Mouse (Mus musculus) kidney, postnatal 0 days (tissue): ENCODE measurements around the gene Zfp146. TPM values are rescaled to one million over a fixed set of nuclear protein-coding genes. Genes with fewer than 3 reads are reported as not detected.

Experiments used
- ATAC-seq: fragments of 200-750 bp; cut with Nextera tagmentation; replicated peaks from 2 replicates; pipeline ENCODE4 v1.8.0; 2017; ENCODE audit warnings: low read depth, moderate number of reproducible peaks, moderate TSS enrichment, moderate library complexity; ENCODE audit not compliant: low FRiP score
- DNase-seq: peaks from one replicate; pipeline ENCODE4 v3.0.0-alpha.2; 2016; ENCODE audit warnings: low spot score
- H3K27ac ChIP-seq: fragments of 300-500 bp; sonication (generic); 2 replicates; pipeline ENCODE4 v1.5.1; 2014; ENCODE audit warnings: mild to moderate bottlenecking
- H3K27me3 ChIP-seq: fragments of 300-500 bp; sonication (generic); 2 replicates; pipeline ENCODE4 v1.6.1; 2014; ENCODE audit warnings: low read length, mixed read lengths; ENCODE audit not compliant: insufficient read depth
- H3K36me3 ChIP-seq: fragments of 300-500 bp; sonication (generic); 2 replicates; pipeline ENCODE4 v1.6.1; 2014; ENCODE audit warnings: low read length, mixed read lengths; ENCODE audit not compliant: insufficient read depth
- H3K4me1 ChIP-seq: fragments of 300-500 bp; sonication (generic); replicated peaks from 2 replicates; pipeline ENCODE4 v1.6.1; 2014; ENCODE audit warnings: antibody characterized with exemption, low read length, mixed read lengths; ENCODE audit not compliant: insufficient read depth
- H3K4me2 ChIP-seq: fragments of 300-500 bp; sonication (generic); 2 replicates; pipeline ENCODE4 v1.6.1; 2014; ENCODE audit warnings: mild to moderate bottlenecking, low read length, moderate library complexity, mixed read lengths
- H3K4me3 ChIP-seq: fragments of 300-500 bp; sonication (generic); replicated peaks from 2 replicates; pipeline ENCODE4 v1.5.1; 2014; ENCODE audit warnings: low read depth, low read length
- H3K9ac ChIP-seq: fragments of 300-500 bp; sonication (generic); 2 replicates; pipeline ENCODE4 v1.6.1; 2014; ENCODE audit warnings: low read depth, low read length
- H3K9me3 ChIP-seq: fragments of 300-500 bp; sonication (generic); replicated peaks from 2 replicates; pipeline ENCODE4 v1.6.1; 2016; ENCODE audit warnings: low read length, inconsistent platforms, mixed read lengths
- CTCF ChIP-seq: IDR thresholded peaks from 2 replicates; pipeline ENCODE4 v1.5.1; 2016; ENCODE audit warnings: antibody characterized with exemption, low read depth, mild to moderate bottlenecking, moderate library complexity
- WGBS: fragments of 180-500 bp; shearing (Covaris S2); extraction: QIAGEN DNeasy Blood & Tissue Kit; methylation state at CpG from one replicate; pipeline ENCODE4 v1.1.7; 2014; 5-methylcytosine and 5-hydroxymethylcytosine counted together
- polyA plus RNA-seq: library from polyadenylated mRNA; unstranded; fragments of >200 nt; fragmentation: Nextera tagmentation; extraction: Ambion mirVana; gene quantifications from 2 replicates; pipeline ENCODE4 v1.2.1, GENCODE M21; 2015

The Zfp146 gene
- polyA plus RNA-seq, 1 experiment from 2014 or later = 10.6 TPM

DNA sequence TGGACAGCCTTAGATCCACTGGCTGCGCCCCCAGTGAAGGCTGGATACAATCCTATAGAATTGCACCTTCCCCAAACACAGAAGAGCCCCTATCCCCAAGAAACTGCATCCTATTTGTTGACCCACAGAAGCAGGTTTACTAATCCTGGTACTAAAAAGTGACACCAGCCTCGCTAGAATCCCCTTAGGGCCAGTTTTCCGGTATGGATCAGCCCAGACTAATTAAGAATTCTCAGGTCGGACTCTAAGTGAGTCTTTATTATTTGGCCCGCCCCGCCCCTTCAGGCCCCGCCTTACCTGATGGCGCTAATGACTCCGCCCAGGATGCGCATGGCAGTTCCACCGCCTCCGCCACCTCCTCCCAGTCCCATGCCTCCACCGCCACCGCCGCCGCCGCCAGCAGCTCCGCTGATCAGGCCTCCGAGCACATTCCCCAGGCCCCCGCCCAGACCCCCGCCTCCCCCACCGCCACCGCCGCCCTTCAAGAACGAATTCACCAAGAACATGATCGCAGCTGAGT, 24.1 kb upstream of the Zfp146 start:
- Histone ChIP-seq H3K9ac (peak overlapping the region; percentile 81), H3K4me1 (peaks cover 20% of the 10 kb centered on the region), H3K4me2 (peak overlapping the region; percentile 83), H3K9me3 (no peaks in the 10 kb centered on the region), H3K27me3 (no peaks in the 10 kb centered on the region), H3K27ac (peak overlapping the region; percentile 94), H3K36me3 (peaks cover 25% of the 10 kb centered on the region), H3K4me3 (peak overlapping the region; percentile 70)
- DNase-seq (peak; percentile 89), ATAC-seq (0 out of 2 replicates have a peak, but pooled peaks have one; percentile 25)
- no peak for TF ChIP-seq CTCF
- 1% methylated on average over 25 of the region's 26 CpGs for WGBS

DNA sequence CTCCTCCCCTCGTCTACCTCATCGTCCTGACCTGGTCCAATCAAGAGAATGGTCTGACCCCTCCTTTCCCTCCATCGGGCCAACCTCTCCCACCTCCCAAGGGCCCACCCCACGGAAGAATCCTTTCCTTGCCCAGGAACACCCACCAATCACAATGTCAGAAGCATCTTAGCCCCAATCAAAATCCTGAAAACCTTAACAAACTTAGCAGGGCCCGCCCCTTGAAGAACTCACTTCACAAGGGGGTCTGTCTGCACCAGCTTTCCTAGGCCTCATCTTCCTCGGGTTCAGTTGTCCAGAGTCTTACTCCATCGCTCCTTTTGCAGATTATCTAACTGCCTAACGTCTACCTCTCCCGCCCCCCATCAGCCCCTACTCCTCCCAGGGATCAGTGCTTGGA, 23.5 kb upstream of the Zfp146 start:
- H3K9me3 ChIP-seq = no peaks in the 10 kb centered on the region
- DNase-seq (peak; percentile 64), ATAC-seq (no peak)
- peak overlapping the region; percentile 81; the same call in 1 of the 2 replicates for H3K9ac ChIP-seq
- H3K4me2 ChIP-seq = peak overlapping the region; percentile 83
- H3K36me3 ChIP-seq = peaks cover 31% of the 10 kb centered on the region
- TF ChIP-seq CTCF = no peak
- H3K27me3 ChIP-seq = no peaks in the 10 kb centered on the region
- peak overlapping the region; percentile 94; the same call in 1 of the 2 replicates for H3K27ac ChIP-seq
- 32% methylated on average over 9 of the region's 9 CpGs for WGBS
- peak overlapping the region; percentile 70; the same call in 1 of the 2 replicates for H3K4me3 ChIP-seq
- H3K4me1 ChIP-seq = peaks cover 20% of the 10 kb centered on the region

DNA sequence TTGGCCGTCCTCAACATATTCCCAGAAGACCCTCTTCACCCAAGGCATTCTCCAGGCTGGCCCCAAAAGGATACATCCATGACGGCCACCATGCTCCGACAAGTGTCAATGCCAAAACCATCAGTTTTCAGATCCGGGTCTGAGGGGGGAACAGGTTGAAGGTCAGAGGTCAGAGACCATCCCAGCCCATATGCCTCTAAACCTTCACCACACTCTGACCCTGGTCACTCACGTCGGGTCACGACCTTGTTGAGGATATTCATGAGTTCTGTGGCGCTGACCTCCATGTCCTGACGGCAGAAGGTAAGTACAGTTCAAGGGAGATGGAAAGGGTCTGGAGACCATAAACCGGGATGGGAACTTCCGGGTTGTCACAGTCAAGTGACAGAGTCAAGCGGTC, 22.5 kb upstream of the Zfp146 start:
- Histone ChIP-seq H3K9me3 (no peaks in the 10 kb centered on the region), H3K9ac (no peak overlapping the region), H3K4me1 (peaks cover 20% of the 10 kb centered on the region), H3K36me3 (peaks cover 40% of the 10 kb centered on the region), H3K4me3 (no peak overlapping the region), H3K27ac (no peak overlapping the region), H3K27me3 (no peaks in the 10 kb centered on the region), H3K4me2 (0 out of 2 replicates have a peak overlapping the region, but pooled peaks have one; percentile 83)
- ATAC-seq (no peak), DNase-seq (no peak)
- WGBS = 83% methylated on average over 12 of the region's 12 CpGs
- TF ChIP-seq CTCF = no peak

DNA sequence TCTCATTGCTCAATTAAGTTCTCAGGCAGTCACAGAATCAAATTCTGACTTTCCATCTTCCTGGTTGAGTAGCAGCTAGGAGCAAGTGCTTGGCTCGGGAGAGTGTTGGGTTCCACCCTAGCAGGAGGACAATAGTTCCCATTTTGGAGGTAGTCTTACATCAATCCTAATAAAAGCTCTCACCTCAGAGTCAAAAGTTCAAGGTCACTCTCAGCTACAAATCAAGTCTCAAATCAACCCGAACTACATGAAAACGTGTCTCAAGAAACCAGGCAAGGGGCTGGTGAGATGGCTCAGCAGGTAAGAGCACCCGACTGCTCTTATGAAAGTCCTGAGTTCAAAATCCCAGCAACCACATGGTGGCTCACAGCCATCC, 19.6 kb upstream of the Zfp146 start:
- Histone ChIP-seq H3K4me2 (no peak overlapping the region), H3K36me3 (peaks cover 56% of the 10 kb centered on the region), H3K9me3 (no peaks in the 10 kb centered on the region), H3K4me3 (no peak overlapping the region), H3K27me3 (no peaks in the 10 kb centered on the region), H3K4me1 (peaks cover 13% of the 10 kb centered on the region), H3K27ac (no peak overlapping the region), H3K9ac (no peak overlapping the region)
- no peak for TF ChIP-seq CTCF
- ATAC-seq = no peak
- WGBS = 52% methylated on average over 4 of the region's 4 CpGs
- DNase-seq = no peak

DNA sequence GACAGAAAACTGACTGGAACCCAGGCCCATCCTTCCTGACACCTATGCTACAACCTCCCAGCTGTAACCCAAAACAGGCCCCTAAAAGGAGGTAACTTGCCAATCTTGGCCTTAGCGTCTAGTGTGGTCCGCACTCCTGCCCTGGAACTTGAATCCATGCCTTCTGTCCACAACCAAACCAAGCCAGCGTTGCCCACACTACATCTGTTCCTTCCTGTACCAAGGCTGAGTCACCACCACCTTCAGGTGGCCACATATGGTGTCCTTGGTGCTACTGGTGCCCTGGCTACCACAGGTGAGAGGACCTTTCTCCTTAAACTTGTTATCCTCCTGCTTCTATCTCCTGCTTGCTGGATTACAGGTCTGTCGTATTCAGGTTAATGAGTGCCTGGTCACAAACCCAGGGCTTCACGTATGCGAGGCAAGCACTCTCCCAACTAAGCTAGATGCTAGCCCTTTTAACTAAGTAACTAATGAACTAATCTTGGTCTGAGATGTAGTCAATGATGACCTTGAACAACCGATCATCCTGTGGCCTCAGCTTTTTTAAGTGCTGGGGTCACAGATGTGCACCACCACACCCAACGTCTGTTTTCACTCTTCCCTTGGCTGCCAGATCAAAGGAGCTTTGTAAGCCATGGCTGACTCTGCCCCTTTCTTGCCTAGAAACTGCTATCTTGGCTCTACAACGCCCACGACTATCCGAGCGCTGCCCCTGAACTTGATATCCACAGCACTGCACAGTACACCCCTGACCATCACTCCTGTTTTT, 19.0 kb upstream of the Zfp146 start:
- Histone ChIP-seq H3K9me3 (no peaks in the 10 kb centered on the region), H3K4me3 (no peak overlapping the region), H3K4me2 (no peak overlapping the region), H3K27me3 (no peaks in the 10 kb centered on the region), H3K27ac (no peak overlapping the region), H3K4me1 (peaks cover 12% of the 10 kb centered on the region), H3K36me3 (peaks cover 56% of the 10 kb centered on the region), H3K9ac (no peak overlapping the region)
- DNase-seq (no peak), ATAC-seq (no peak)
- TF ChIP-seq CTCF = no peak
- WGBS = 63% methylated on average over 12 of the region's 12 CpGs

DNA sequence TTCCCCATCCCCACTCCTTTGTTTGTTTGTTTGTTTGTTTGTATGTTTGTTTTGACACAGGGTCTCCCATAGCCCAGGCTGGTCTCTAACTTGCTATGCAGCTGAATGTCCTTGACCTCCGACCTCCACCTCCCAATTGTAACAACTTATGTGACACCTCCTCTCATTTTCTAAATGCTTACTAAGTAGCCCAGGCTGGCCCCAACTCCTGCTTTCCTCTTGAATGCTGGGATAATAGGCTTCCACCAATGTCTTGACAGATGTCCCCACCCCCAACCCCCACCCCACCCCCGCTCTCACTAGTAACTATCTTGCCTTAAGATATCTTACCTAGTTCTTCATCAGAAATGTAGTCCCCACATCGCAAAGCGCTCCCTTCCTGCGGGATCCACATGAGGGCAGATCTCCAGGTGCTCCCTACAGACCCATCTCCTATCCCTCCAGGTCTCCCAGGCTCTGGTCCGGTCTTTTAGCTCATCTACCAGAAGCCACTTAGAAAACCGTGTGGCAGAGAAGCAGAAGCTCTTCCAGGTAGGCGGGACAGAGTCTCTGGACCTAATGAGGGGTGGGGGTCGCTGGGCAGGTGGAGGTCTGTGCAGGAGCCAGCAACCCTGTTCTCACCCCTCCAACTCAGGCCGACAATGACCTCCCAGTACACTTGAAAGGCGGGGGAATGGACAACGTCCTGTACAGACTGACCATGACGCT, 15.2 kb upstream of the Zfp146 start:
- ATAC-seq = no peak
- 0 out of 2 replicates have a peak overlapping the region, but pooled peaks have one; percentile 15 for H3K4me3 ChIP-seq
- no peaks in the 10 kb centered on the region for H3K4me1 ChIP-seq
- 74% methylated on average over 13 of the region's 13 CpGs for WGBS
- no peak overlapping the region for H3K4me2 ChIP-seq
- no peak for DNase-seq
- no peak for TF ChIP-seq CTCF
- H3K36me3 ChIP-seq = peaks cover 38% of the 10 kb centered on the region
- no peak overlapping the region for H3K9ac ChIP-seq
- no peaks in the 10 kb centered on the region for H3K27me3 ChIP-seq
- H3K9me3 ChIP-seq = no peaks in the 10 kb centered on the region
- no peak overlapping the region for H3K27ac ChIP-seq
